Mouse (Mus musculus): Measurements from ENCODE around the gene Mep1a.
A peak's percentile ranks its signal among the peaks of the same experiment; 100 is the strongest.
"Not testable (repeated sequence)": the region's sequence is repeated elsewhere in the genome, so short reads cannot be mapped to it uniquely, and the experiment has no call there.

Gene Mep1a

DNA sequence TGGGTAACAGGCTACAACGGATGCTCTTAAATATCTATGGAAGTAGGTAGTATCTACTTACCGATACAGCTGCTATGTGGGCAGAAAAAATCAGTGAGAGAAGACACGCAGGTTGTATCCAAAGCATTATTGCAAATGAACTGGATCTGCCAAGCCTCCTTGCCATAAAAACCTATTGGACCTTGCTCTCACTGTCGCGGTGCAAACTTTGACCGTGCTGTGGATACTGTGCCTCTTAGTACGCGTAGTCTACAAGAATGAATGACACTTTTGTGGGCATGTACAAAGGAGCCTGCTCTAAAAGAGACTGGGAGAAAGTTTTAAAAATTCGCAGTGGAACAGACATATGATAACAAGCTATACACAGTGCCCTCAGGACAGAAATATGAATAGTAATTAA is at the start of gene Mep1a:
Gene Mep1a (minus strand): TSS at position 221 of the 400 bp plus-strand sequence.
- no peak for DNase-seq (ENCODE audit: low spot score)

DNA sequence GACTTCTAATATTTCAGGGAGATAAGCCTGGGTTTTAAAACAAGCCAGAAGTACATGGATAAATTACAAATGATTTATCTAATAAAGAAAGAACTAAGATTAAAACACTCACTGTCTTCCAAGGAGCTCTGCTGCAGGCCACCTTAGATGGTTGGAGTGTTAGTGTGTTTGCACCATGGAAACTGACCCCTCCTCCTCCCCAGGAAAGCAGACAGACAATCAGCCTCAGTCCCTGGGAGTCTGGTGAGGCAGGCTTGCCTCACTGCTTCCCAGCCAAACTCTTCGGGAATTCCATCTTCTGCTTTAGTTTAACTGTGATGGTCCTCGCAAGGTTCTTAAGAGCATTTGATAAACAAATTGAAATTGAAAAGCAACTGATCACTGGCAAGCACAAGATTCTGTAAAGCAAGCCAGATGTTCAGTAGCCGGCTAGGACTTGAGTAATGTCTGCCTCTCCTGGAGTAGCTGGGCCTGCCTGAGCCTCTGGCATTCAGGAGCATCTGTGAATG is 48.6 kb upstream of the Mep1a start:
- DNase-seq (ENCODE audit: low spot score), result no peak

DNA sequence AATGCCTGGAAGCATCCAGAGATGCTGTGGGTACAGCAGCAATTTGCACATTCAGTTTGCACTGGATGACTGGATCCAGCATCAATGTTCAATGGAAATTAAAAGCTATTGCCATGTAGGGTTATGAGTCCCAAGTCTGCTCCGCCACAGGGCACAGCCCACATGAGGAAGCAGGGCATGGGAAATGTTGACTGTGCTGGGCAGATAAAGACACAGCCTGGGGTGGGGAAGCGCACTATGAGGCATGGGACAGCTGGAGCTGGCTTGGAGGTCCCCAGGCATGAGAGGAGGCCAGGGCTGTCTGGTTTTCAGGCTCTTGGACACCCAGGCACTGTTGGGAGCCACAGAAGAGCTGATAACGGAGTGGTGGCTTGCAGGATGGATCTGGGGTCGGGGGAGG is 41.4 kb upstream of the Mep1a start:
- no peak for DNase-seq (ENCODE audit: low spot score)

DNA sequence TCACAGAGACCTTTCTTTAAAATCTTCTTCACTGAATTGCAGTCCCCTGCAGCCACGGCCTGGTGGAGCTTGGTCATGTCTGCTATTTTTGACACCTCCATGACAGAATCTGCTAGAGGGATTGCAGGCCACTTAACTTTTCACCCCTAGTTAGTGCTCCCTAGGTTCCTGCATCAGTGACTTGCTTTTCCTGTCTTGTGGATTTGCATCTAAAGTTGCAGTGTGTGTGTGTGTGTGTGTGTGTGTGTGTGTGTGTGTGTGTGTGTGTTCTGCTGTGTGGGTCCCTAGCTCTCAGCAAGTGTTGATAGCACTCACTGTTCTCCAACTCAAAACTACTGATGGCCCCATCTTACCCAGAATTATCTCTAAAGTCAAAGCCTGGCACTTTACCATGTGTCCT is 40.9 kb upstream of the Mep1a start, which contains the start of gene Ankrd66:
Gene Ankrd66 (minus strand): TSS at position 101 of the 400 bp plus-strand sequence.
- DNase-seq (ENCODE audit: low spot score), result no peak

DNA sequence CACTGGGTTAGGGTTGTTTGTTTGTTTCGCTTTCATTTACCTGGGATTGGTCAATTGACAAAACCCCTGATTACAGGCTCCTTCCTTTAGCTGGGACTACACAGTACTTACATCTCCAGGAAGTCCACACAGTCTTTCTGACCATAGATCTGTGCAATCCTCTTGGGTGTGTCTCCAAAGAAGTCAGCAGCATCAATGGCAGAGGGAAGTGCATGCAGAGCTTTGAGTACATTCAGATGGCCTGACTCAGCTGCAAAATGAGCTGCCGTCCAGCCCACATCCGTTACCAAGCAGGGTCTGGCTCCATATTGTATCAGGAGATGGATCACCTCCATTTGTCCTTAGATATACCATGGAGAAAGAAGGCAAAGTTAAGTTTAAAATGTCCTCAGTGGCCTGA is 36.2 kb upstream of the Mep1a start:
- DNase-seq (ENCODE audit: low spot score), result no peak

DNA sequence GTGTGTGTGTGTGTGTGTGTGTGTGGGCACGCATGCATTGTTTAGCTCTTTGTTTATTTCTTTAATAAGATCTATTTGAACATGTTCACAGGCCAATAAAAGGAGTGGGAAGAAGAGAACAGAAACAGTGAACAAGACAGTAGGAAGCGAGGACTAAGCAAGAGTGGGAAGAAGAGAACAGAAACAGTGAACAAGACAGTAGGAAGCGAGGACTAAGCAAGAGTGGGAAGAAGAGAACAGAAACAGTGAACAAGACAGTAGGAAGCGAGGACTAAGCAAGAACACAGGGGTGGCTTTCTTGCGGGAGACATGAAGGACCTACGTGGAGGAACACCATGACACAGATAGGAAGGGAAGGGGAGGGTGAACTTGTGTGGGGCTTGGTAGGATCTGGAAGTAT is 34.2 kb upstream of the Mep1a start:
- DNase-seq (ENCODE audit: low spot score), result not testable (repeated sequence)

DNA sequence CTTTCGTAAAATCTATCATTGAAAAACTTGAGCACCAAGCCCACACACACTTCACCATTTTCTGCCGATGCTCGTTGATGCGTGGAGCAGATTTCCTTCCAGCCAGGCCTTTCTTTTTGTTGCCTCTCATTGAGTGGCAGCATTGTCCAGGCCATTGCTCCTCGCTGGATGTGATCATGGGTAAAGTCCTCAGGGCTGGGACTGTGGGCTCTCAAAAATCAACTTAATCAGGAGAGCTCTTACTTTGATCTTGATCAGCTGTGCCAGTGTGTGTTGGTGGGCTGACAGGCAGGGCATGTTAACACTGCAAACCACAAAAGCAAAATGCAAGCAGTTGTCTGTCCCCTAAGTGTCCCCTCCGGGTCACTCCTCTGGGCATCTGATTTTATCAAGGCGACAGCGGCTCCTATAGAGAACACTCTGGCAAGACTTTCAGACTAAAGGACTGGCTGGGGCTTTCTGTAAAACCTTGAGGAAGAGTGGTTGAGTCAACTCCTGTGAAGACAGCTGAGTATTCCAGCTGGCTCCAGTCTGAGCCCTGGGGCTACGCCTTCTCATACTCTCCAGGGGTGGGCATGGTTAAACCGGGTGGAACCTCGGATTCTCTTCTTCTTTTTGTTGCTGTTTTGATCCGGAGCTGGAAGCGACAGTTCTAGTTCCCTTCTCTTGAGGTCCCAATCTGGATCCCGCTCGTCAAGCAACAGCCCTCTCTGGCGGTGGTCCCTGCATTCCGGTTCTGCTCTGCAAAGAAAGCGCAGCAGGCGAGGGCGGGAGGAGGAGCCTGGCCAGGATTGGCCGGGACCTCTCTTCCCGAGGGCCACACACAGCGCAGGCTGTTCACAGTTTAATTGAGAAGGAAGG is 32.0 kb upstream of the Mep1a start:
- peak; percentile 64 for DNase-seq (ENCODE audit: low spot score)

DNA sequence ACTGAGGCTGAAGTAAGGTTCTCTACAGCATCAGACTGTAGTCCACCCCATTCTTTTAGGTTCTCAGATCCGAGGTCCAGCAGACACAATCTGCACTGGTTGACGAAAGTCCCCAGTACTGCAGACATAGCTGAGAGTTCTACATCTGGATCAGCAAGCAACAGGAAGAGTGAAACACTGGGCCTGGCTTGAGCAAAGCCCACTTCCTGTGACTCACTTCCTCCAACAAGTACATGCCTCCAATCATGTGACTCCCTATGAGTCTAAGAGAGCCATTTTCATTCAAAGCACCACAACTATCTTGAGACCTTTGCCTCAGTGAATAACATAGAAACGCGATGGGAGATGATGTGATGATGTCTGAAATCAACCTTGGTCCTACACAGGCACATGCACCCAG is 28.6 kb upstream of the Mep1a start:
- DNase-seq (ENCODE audit: low spot score), result no peak

DNA sequence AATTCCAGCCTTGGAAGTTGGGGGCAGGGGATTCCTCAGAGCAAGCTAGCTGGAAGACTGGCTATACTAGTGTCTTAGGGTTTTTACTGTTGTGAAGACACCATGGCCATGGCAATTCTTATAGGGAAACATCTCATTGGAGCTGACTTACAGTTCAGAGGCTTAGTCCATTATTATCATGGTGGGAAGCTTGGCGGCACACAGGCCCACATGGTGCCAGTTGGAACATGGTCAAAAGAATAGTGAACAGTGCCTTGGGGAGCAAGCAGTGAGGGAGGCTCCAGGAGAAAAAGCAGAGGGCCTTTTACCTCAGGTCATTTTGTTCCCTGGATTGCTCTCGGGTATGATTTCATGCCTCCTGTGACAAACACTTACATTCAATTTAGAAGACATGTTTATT is 27.9 kb upstream of the Mep1a start:
- no peak for DNase-seq (ENCODE audit: low spot score)

DNA sequence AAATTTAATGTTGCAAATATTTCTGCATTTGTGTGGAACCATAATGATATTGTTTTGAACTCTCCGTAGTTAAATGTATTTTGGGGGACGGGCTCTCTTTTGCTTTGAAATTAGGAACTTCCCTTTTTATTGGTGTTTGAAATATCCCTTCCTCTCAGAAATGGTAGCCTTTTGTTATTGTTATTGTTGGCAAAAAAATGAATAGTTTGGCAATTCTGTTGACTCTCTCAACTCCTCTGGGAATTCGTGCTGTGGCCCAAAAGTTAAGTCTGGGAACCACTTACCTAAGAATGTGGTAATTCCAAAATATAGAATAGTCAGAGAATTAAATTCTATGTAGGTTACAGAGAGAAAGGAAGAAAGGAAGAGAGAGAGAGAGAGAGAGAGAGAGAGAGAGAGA is 17.6 kb upstream of the Mep1a start:
- no peak for DNase-seq (ENCODE audit: low spot score)

DNA sequence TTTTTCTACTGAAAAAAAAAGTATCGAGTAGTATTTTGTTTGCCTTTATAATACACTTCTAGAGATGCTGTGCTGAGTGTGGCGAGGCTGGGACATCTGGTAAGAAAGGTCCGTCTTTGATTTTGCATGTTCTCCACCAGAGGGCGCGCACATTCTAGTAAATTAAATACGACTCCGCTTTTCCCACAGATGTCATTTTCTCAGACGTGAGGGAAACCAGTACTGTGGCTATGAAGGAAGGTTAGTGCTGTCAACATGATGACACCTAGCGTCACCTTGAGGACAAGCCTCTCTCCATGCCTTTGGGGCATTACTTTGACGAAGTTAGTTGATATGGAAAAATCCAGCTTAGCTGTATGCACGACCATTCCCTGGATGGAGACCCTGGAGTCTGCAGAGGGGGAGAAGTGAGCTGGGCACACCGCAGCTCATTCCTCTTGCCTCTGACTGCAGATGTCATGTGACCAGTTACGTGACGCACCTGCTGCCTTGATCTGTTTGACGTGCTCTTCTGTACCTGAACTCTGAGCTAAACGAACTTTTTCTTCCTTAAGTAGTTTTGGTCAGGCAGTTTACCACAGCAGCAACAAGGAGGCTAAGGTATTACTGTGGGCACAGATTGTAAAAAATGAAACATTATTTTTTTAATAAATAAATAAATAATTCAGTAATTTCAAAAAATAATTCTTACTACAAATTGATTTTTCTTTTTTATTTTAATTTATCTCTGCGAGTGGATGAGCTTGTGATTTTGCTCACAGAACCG is 16.2 kb upstream of the Mep1a start:
- DNase-seq (ENCODE audit: low spot score), result peak; percentile 71

DNA sequence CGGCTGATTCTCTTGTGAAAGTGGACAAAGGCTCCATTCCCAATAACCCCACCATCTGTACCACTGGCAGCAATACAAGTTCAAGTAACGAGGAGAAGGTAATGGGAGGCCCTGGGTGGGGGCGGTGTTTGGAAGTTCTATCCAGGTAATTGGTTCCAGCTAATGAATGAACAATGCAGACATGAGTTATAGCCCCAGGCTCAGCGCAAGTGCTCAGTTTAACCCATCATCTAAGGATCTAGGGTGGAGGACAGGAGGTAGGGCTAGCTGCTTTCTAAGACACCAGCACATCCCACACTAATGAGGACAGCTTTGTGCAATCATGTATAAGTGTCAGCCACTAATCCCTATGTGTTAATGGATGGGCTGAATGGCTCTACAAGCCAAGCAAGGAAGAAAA is 8.2 kb upstream of the Mep1a start:
- DNase-seq (ENCODE audit: low spot score), result no peak

DNA sequence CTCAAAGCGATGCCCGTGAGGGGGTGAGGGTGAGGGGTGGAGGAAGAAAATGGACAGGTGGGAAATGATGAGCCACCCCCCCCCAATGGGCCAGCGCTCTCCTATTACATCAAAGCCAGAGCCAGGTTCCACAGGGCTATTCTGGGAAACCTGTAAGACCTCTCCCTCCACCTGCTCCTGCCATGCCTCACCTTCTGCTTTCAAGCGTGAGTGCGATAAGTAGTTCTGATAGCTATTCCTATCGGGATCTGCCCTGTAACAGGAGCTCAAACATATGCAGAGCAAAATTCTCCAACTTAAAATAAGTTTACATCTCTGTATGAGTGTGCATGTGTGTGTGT is 2.0 kb upstream of the Mep1a start:
- DNase-seq (ENCODE audit: low spot score), result no peak

DNA sequence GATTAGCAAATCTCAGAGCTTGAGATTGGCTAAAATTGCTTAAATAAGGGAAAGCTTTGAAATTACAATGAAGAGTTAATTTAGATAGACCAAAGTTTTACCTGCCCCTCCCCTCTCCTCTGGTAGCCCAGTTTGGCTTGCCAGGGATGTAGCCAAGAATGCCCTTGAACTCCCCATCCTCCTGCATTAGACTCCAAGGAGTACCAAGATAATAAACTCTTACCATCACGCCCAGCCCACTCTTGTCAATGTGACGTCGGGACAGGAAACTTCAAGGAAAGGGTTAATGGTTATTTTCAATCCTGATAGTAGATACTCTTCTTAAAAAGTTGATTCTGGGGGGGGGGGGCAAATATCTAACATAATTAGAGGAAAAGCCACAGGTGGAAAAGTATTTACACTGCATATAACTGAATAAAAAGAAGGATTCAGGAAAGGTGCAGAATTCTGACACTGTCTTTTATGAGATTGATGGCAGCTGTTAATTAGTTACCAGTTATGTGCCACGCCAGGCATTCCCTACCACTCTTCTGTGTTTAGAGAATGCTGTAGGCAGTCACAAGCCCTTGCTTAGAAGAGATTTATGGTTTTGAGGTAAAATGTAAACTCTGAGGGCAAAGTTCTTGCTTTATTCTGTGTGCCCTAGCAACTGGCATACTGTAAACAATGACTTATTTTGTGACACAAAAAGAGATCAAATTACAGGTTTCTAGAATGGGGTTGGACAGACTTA is 1.4 kb upstream of the Mep1a start:
- DNase-seq (ENCODE audit: low spot score), result no peak

DNA sequence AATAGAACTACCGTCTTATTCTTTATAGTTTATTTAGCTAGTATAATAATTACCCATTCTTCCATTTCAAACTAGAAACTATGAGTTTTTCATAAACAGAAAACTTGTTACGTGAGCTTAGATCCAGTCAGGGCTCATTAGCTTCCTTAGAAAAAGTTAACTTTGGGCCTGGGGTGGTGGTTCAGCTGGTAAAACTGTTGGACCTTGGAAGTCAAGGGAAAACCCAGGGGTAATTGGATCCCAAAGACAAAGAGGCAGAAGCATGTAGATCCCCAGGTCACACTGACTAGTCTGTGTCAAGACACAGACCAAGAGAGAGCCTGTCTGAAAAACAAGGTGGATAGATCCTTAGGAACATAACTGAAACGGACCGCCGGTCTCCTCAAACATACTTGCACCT is 981 bp downstream of the Mep1a start:
- DNase-seq (ENCODE audit: low spot score), result no peak

DNA sequence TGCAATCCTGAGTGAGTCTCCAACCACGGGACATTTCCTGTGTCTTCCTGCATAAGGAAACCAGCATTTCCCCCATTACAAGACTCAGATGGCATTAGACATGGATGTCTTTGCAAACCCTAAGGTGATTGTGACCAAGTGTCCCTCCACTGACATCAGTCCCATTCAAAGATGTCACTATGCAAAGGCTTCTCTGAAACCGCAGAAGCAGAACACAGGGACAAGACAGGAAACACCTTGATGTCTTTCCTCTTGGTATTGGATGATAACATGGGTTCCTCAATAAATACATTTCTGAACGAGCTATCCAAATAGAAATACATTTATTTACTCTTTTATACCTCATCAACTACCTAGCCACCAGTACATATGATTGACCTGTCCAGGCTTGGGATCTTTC is 1.4 kb downstream of the Mep1a start:
- DNase-seq (ENCODE audit: low spot score), result no peak

DNA sequence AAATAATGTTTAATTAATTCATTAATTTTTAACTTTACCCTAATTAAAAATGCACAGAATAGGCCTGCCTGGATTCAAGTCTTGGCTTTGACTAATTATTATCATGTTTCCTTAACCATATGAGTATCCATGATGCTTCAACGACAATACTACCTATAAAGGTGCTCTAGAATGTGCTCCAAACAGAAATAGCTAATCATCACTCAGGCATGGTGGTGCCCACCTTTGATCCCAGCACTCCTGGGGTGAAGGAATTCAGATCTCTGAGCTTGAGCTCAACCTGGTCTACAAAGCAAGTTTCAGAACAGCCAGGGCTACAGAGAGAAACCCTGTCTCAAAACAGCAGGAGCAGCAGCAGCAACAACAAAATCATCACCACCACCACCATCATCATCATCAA is 2.1 kb downstream of the Mep1a start:
- no peak for DNase-seq (ENCODE audit: low spot score)

DNA sequence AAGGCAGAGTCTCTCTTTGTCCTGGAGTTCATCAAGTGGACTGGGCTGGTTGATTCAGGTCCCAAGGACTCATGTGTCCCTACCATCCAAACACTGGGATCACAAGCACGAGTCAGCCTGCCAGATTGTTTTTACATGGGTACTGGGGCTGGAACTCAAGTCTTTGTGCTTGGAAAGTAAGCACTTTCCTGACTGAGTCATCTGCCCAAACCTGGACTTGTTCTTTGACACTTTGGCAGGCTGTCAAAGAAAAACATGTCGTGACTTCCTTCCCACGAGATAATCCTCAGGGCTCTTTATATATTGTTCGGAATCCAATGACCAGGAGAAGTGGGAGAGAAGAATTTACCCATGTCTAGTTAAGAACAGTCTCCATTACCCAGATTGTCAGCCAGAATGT is 5.1 kb downstream of the Mep1a start:
- no peak for DNase-seq (ENCODE audit: low spot score)

DNA sequence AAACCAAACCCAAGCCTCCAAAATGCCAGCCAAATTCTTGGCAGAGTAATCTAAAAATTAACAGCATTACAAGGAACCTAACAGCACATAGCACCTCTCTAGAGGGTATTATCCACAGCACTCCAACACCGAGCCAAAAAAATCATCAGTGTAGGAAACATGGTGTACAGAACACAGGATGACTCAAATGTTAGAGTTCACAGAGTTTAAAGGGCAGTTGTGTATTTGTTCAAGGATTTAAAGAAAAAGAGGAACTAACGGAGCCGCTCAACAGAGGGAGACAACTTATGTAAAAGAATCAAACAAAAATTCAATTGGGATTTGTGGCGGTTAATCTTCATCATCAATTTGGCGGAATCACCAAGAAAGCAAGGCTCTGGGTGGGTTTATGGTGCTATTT is 7.1 kb downstream of the Mep1a start:
- no peak for DNase-seq (ENCODE audit: low spot score)

DNA sequence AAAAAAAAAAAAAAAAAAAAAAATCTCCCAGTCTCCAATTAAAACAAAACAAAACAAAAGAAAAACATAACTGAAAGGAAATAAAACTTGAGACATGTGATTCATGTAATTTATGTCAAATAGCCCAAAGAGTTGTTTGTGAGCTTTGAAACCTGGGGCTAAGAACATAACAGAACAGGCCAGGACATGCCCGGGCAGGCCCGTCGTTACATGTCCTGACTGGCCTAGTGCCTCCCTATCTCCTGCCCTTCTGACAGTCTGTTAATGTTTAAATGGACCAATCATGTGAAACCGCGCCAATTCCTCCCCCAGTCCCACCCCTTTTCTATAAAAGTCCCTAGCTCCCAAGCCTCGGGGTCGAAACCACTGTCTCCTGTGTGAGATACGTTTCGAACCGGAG is 12.2 kb downstream of the Mep1a start:
- DNase-seq (ENCODE audit: low spot score), result not testable (repeated sequence)

DNA sequence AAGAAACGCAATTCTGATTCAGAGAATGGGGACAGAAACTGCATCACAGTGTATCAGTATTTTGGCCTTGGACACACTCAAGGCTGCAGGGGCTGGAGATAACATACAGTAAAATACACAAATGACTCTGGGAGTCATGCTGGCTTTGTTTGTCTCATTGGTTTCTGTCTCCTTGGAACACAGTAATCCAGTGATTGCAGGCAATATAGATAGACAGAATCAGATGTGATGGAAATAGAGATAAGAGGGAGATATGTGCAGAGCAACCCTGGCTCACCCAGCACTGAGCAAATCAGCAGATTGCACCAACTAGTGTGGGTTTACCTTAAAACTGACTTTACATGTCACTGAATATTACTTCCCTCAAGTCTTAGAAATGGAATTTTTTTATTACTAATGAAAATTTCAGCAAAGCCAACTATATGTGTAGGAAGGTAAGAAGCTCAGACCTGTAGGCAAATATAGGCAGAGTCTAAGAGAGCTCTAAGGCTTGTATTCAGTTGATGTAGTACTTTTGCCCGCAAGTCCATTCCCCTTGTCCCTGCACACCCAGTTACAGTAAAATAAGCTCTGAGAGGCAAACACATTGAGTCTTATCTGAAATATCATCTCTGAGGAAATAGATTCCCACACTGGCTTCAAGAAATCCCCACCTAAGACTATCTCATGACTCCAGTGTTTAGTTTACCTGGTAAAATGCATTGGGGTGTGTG is 14.0 kb downstream of the Mep1a start:
- DNase-seq (ENCODE audit: low spot score), result no peak

DNA sequence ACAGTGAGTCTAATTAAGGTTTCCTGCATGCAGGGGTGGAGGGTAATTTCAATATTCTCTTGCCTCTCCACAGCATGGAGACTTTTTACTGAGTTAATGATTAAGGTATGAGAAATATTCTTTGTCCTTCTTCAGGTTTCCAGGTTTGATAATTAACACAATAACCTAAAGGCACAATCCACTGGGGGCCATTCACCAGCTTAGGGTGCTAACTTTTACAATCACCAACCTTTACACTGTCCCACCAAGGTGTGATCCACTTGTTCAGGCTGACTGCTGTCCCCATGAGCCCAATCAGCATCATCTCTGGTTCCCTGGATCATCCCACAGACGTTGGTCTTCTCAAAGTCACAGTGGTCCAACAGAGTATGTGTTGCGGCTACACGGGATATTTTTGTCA is 16.6 kb downstream of the Mep1a start:
- no peak for DNase-seq (ENCODE audit: low spot score)
